Mouse (Mus musculus): ENCODE results near the gene Nipal4. TPM values are rescaled to one million over a fixed set of nuclear protein-coding genes. Genes with fewer than 3 reads are reported as not detected.

Gene Nipal4
- total RNA-seq, 2 experiments from 2014 or later: not detected

GRCm38 (mm10) chr11:46168506-46168905 lies 2.2 kb upstream of the Nipal4 start:
- no peak for ATAC-seq (ENCODE audit: poor library complexity, severe bottlenecking)

GRCm38 (mm10) chr11:46157462-46157861 lies 8.8 kb downstream of the Nipal4 start:
- ATAC-seq (ENCODE audit: poor library complexity, severe bottlenecking): no peak

GRCm38 (mm10) chr11:46156945-46157344 lies 9.4 kb downstream of the Nipal4 start:
- ATAC-seq (ENCODE audit: poor library complexity, severe bottlenecking): no peak

- ATAC-seq (ENCODE audit: poor library complexity, severe bottlenecking): peak; percentile 27; the same call in 1 of the 2 replicates
These were observed 19.7 kb downstream of the Nipal4 start for GRCm38 (mm10) chr11:46146619-46147018.

GRCm38 (mm10) chr11:46145163-46145875 lies 21.0 kb downstream of the Nipal4 start:
- no peak for ATAC-seq (ENCODE audit: poor library complexity, severe bottlenecking)

- no peak for ATAC-seq (ENCODE audit: poor library complexity, severe bottlenecking)
These were observed 23.0 kb downstream of the Nipal4 start for GRCm38 (mm10) chr11:46143342-46143741.

GRCm38 (mm10) chr11:46134899-46135298 lies 31.4 kb downstream of the Nipal4 start:
- no peak for ATAC-seq (ENCODE audit: poor library complexity, severe bottlenecking)

- no peak for ATAC-seq (ENCODE audit: poor library complexity, severe bottlenecking)
These were observed 35.0 kb downstream of the Nipal4 start for GRCm38 (mm10) chr11:46131022-46131986.

- ATAC-seq (ENCODE audit: poor library complexity, severe bottlenecking): peak; percentile 67
These were observed 37.8 kb downstream of the Nipal4 start for GRCm38 (mm10) chr11:46128548-46128945.

- peak; percentile 75 for ATAC-seq (ENCODE audit: poor library complexity, severe bottlenecking)
These were observed 38.4 kb downstream of the Nipal4 start for GRCm38 (mm10) chr11:46127621-46128547.

- no peak for ATAC-seq (ENCODE audit: poor library complexity, severe bottlenecking)
These were observed 39.4 kb downstream of the Nipal4 start for GRCm38 (mm10) chr11:46126827-46127410.

- ATAC-seq (ENCODE audit: poor library complexity, severe bottlenecking): no peak
These were observed 40.0 kb downstream of the Nipal4 start for GRCm38 (mm10) chr11:46126317-46126716.

GRCm38 (mm10) chr11:46125835-46126229 lies 40.5 kb downstream of the Nipal4 start:
- ATAC-seq (ENCODE audit: poor library complexity, severe bottlenecking): no peak

GRCm38 (mm10) chr11:46125093-46125834 lies 41.0 kb downstream of the Nipal4 start:
- no peak for ATAC-seq (ENCODE audit: poor library complexity, severe bottlenecking)

GRCm38 (mm10) chr11:46123328-46123866 lies 42.9 kb downstream of the Nipal4 start:
- ATAC-seq (ENCODE audit: poor library complexity, severe bottlenecking): peak; percentile 66

GRCm38 (mm10) chr11:46122875-46123274 lies 43.4 kb downstream of the Nipal4 start:
- ATAC-seq (ENCODE audit: poor library complexity, severe bottlenecking): 0 out of 2 replicates have a peak, but pooled peaks have one; percentile 19

GRCm38 (mm10) chr11:46121666-46122065 lies 44.6 kb downstream of the Nipal4 start:
- no peak for ATAC-seq (ENCODE audit: poor library complexity, severe bottlenecking)

- ATAC-seq (ENCODE audit: poor library complexity, severe bottlenecking): no peak
These were observed 46.2 kb downstream of the Nipal4 start for GRCm38 (mm10) chr11:46120084-46120483.

- ATAC-seq (ENCODE audit: poor library complexity, severe bottlenecking): no peak
These were observed 46.7 kb downstream of the Nipal4 start for GRCm38 (mm10) chr11:46119624-46120023.

Measured in megakaryocyte, adult 5-6 weeks (primary cell).